Mouse (Mus musculus): ENCODE data around the gene Snx4. TPM values are rescaled to one million over a fixed set of nuclear protein-coding genes. Genes with fewer than 3 reads are reported as not detected.

Snx4 gene
- total RNA-seq, 4 experiments from 2014 or later: 10.5 to 12.2 (median 11.3) TPM

- no peak for DNase-seq (ENCODE audit: low spot score in 2 of 2)
Measured at GRCm38 (mm10) chr16:33342356-33342755, 91.1 kb downstream of the Snx4 start.

GRCm38 (mm10) chr16:33343106-33343505 lies 91.9 kb downstream of the Snx4 start:
- DNase-seq (ENCODE audit: low spot score in 2 of 2): no peak

- DNase-seq (ENCODE audit: low spot score in 2 of 2): no peak
Measured at GRCm38 (mm10) chr16:33343601-33344000, 92.4 kb downstream of the Snx4 start.

GRCm38 (mm10) chr16:33344379-33344778 lies 93.1 kb downstream of the Snx4 start:
- DNase-seq (ENCODE audit: low spot score in 2 of 2): no peak

- DNase-seq (ENCODE audit: low spot score in 2 of 2): no peak
Measured at GRCm38 (mm10) chr16:33344875-33345274, 93.6 kb downstream of the Snx4 start.

- no peak for DNase-seq (ENCODE audit: low spot score in 2 of 2)
Measured at GRCm38 (mm10) chr16:33346376-33346775, 95.1 kb downstream of the Snx4 start.

GRCm38 (mm10) chr16:33347134-33347533 lies 95.9 kb downstream of the Snx4 start:
- no peak for DNase-seq (ENCODE audit: low spot score in 2 of 2)

Other genes with a start within 250 kb of the Snx4 start
- gene Iqcg, start 195.2 kb upstream of the Snx4 start, total RNA-seq (2022): 1 to 10 TPM; 2.7 to 6.6 (median 3.9) TPM
- gene Rpl35a, start 195.0 kb upstream of the Snx4 start, total RNA-seq (2022): 100 to 1,000 TPM; 247 to 303 (median 264) TPM
- gene Lmln, start 188.9 kb upstream of the Snx4 start, total RNA-seq (2022): 1 to 10 TPM; 1.2 to 4.1 (median 2.2) TPM
- 10 to 100 TPM; 12.2 to 15.4 (median 15.0) TPM for gene Osbpl11, start 66.4 kb upstream of the Snx4 start, total RNA-seq (2022)
- 10 to 100 TPM; 21.7 to 33.4 (median 27.0) TPM for gene Zfp148, start 129.4 kb downstream of the Snx4 start, total RNA-seq (2022)

All from gastrocnemius, adult 8-10 months (tissue).